Mouse (Mus musculus) thymus, postnatal 0 days (tissue): ENCODE data around the gene Moap1. TPM values are rescaled to one million over a fixed set of nuclear protein-coding genes. Genes with fewer than 3 reads are reported as not detected.

Experiments
- DNase-seq: peaks from one replicate; pipeline ENCODE4 v3.0.0-alpha.2; 2015; ENCODE audit warnings: low spot score
- polyA plus RNA-seq: library from polyadenylated mRNA; unstranded; fragments of >200 nt; fragmentation: Nextera tagmentation; extraction: Ambion mirVana; gene quantifications from 2 replicates; pipeline ENCODE4 v1.2.1, GENCODE M21; 2015

Moap1 gene
- 15.3 and 16.1 TPM in 2 replicates for polyA plus RNA-seq

DNA sequence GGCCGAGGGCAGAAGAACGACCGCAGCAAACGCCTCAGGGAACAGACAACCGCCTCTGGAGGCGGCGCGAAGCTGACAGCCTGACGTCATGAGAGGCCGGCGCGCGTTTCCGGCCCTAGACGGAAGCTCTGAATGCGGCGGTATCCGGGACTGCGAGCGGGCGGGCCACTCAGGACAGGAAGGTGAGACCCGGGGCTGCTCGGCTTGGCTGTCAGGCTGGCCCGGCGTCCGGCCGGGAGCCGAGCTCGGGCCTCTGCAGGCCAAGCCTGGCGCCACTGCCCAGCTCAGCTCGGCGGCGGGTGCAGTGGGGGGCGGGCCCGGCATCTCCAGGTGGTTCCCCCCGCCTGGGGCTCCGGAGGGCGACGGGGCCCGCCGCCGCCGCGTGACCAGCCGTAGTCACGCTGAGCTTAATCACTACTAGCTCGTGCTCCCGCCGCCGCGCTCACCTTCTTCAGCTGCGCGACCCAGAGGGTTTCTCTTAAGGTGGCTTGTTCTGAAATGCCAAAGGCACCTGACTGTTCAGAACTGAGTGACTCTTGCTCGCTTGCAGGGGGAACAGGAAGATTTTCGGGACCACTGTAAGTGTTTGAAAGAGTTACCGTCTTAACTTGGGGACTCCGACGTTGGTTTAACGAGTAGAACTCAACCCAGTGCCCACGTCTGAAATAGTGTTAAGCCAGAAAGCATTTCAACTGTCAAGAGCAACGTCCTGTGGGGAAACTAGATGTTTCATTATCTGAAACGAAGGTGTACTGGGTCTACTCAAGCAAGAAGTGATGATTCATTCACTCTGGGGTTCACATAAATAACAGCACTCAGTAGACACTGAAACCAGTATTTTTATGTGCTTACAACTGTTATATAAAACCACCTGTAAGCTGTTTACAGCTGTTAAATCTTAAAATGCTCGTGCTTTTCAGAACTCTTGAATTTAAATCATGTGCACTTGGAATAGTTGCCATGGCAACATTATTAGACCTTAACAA lies at the start of gene Moap1, which contains the start of gene Tmem251:
Gene Moap1 (minus strand): TSS at position 73 of the 986 bp plus-strand sequence.
Gene Tmem251 (plus strand): TSS at position 174 of the 986 bp plus-strand sequence.
- DNase-seq: peak; percentile 92

DNA sequence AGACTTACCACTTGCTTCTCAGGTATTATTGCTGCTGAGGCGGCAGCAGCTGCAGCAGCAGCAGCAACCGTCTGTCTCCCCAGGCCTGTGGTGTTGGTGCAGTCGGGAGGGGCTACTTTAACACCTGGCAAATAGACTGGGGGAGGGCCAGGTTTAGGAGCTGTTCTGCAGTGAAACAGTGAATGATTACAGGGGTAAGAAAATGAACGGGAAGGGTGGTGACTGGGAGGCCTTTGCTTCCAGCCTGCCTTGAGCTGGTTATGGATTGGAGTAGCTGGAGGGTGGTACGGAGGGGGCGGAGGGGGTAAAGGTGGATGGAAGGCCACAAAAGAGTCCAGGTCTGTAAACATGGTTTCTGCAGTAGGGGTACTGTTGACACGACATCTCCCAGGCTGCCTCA lies 44.5 kb upstream of the Moap1 start:
- DNase-seq: peak; percentile 74

GRCm38 (mm10) chr12:102785593-102785985 lies 42.1 kb upstream of the Moap1 start:
- DNase-seq: no peak

DNA sequence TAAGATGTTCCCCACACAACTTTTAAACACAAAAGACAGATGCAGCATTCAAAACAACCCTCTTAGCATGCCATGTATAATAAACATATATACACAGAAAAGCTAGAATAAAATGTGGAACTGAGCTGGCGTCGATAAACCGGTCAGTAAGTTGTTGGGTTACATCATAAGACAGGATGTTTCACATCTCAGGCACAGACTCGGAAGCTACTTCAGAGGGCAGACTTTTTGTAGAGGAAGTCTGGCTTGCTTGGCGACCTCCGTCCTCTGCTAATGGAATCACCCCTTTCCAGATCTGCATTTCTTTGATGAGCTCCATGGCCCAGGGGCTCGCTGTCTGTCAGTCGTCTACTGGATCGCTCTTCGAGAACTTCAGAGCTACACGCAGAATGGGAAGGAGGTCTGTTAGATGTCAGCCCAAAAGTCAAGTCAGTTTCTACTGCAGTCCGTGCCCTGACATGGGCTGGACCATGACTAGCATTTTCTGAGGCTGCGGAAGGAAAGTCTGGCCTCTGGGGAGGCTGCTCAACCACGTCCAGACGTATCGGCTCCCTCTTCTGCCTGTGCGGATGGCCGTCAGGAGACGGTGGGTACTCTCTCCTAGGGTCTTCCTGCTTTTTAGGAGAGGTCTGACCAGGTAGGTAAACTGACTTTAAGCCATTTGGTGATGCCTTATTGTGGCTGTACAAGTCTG lies 41.6 kb upstream of the Moap1 start:
- DNase-seq: no peak

GRCm38 (mm10) chr12:102782841-102783240 lies 39.4 kb upstream of the Moap1 start:
- DNase-seq: peak; percentile 75

DNA sequence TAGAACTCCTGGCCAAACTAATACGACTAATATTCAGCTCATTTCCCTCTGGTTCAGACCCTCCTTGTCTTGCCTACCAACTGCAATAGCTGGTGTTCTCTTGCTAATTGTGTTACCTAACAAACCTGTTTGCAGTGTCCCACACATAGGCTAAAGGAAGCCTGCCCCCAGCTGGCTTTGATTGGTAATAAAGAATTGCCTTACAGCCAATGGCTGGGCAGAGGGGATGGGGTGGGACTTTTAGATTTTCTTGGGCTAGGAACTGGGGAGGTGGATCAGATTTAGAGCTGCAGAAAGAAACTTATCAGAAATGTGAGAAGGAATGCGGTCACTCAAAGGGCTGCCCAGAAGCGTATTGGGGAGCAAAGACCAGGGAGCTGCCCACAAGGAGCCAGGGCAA lies 36.0 kb upstream of the Moap1 start:
- DNase-seq: peak; percentile 43

DNA sequence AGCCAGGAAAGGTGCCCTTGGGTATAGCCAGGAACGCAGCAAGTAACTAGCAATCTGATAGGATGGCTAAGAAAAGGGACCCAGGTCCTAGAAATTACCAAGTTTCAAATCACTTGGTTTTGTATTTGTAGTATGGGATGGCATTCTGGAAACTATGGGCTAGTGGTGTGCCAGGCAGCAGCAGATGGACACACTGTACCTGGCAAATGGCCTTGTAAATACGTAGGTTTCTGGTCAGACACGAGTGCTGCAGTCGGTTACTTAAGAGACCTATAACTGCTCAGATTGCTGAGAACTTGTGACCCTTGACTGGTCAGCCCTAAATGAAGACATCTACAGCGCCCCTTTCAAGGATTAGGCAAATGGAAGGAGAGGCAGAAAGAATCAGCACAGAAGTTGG lies 34.7 kb upstream of the Moap1 start:
- no peak for DNase-seq

DNA sequence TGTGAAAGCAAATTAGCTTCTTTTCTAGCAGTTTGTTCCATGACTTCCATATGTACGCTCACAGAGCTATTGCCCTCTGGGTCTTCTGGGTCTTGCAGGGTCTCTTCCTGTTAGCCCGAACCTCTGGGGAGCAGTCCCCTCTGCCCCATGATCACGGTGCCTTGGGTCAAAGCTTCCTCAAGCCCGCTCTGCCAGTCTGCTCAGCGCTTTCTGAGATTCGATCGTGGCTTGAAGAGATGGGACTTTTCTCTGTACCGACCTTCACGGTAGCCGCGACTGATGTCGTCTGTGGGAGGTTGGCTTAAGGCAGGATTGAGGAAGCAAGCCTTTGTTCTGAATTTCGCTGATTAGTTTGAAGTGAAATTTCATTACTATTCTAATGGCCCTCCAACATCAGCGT lies 32.6 kb upstream of the Moap1 start:
- DNase-seq: no peak

- no peak for DNase-seq
These were observed 29.2 kb upstream of the Moap1 start for GRCm38 (mm10) chr12:102772676-102773075.

GRCm38 (mm10) chr12:102771601-102772000 lies 28.1 kb upstream of the Moap1 start:
- DNase-seq: no peak

DNA sequence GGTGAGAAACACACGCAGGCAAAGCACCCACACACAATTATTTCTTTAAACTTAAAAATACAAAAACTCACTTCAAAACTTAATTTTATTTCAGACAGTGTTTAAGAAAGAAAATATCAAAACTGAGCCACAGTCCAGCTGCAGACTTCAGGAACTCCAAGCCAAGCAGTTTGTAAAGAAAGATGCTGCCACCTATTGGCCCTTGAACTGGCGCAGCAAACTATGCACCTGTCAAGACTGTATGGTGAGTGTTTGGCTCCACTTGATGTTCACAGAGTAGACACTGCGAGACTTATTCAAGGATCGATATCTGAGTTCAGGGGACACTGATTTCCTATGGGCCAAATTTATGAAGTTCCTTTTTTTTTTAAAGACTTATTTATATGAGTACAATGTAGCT lies 25.5 kb upstream of the Moap1 start:
- DNase-seq: no peak

DNA sequence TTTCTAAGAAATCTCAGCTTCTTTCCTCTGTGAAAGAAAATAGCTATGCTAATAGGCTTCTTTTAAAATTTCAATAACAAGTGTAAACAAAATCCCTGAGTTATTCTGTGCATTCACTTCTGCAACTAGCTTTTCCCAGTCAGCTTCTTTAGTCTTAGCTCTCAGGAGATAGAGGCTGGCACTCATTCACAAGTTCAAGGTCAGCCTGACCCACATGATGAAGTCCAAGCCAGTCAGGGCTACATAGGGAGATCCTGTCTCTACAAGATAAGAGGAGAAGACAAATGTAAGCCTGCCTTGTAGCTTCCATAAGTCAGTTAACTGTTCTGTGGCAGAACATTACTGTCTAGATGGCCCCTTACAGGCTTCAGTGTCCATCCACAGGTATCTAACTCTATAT lies 20.2 kb upstream of the Moap1 start:
- DNase-seq: no peak

DNA sequence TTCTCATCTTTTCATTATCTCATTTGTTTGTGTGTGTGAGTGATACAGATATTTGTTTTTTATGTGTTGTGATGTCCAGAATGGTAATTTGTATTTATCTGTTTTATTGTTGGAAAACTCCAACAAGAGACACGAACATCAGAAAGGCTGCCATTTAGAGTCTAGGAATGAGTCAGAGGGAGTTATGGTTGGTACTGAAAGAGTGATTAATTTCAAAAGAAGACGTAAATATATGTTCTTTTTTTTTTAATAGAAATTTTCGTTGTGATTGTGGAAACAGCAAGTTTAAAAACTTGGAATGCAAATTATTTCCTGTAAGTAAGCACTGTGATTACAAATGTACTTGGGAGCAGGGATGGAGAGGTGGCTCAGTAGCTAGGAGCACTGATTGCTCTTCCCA lies 18.2 kb upstream of the Moap1 start:
- DNase-seq: no peak

DNA sequence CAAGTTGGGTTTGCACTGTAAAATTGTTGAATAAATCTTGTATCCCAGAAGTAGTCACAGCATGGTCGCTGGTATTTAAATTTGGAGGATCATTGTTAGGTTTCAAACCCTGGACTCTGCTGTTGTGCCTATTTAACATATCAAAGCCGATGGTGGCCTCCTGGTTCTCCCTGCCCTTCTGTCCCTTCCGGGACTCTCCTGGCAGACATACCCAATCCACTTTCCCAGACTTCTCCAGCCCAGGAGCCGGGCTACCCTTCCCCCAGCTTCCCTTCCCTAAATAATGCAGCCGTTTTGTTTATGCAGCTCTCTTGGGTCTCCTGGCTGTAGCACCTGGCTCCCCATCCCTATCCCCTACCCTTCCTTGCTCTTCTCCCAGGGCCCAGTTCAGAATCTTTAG lies 15.5 kb upstream of the Moap1 start:
- DNase-seq: no peak

GRCm38 (mm10) chr12:102758403-102758756 lies 14.9 kb upstream of the Moap1 start, which contains the start of gene Gm20604:
Gene Gm20604 (minus strand): TSS chr12:102758672.
- peak; percentile 32 for DNase-seq

- peak; percentile 96 for DNase-seq
These were observed 14.4 kb upstream of the Moap1 start, which contains the start of the genes Gm28051, Gon7 and Ubr7 for GRCm38 (mm10) chr12:102757689-102758402. Gene Gm28051 (minus strand): TSS chr12:102757765. Gene Gon7 (minus strand): TSS chr12:102757803. Gene Ubr7 (plus strand): TSS chr12:102757967.

- DNase-seq: no peak
These were observed 13.7 kb upstream of the Moap1 start for GRCm38 (mm10) chr12:102757055-102757688.

GRCm38 (mm10) chr12:102756304-102756703 lies 12.8 kb upstream of the Moap1 start:
- peak; percentile 30 for DNase-seq

DNA sequence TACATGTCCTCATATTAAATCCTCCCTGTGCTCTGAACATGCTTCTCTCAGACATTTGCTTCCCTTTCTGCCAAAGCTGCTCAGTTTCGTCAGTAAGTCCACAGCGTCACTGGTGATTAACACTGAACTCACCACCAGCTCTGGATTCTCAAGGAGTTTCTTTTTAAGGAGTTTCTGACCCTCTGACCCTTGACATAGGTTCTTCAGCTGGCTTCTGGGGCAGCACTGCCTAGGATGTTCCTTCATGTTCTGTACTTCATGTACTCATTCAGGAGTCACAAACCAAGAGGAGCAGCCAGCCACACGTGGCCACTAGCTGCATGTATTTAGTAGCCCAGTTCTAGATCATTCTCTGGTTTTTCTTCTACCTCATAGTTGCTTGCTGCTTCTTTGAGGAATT lies 4.8 kb upstream of the Moap1 start:
- no peak for DNase-seq

GRCm38 (mm10) chr12:102744839-102745238 lies 1.4 kb upstream of the Moap1 start:
- peak; percentile 53 for DNase-seq

DNA sequence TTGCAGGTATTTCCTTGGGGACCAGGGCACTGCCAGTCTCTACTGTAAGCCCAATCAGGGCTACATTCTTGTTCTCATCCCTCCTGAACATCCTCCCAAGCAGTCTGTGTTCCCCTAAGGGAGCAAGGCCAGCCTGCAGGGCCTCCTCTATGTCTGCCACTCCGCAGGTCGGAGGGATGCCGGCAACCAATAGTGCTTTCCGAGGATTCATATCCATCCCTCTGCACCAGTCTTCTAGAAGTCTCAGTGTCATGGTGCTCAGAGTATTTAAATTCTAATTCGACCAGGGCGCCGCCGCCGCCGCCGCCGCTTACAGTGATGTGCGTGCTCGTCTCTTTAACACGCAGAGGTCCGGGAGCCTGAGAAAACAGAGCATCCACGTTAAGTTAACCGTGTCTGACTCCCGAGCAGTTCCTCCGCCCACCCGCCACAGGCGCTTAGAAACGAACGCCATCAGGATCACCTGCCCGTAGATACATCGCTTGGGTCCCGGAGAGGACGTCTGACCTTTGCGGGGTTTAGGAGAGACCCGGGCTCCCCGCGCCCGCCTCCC lies 349 bp downstream of the Moap1 start:
- no peak for DNase-seq
